Mouse (Mus musculus) kidney, postnatal 25 days (tissue): Measurements from ENCODE around the gene Olfr1223.
"Not testable (repeated sequence)": the region's sequence is repeated elsewhere in the genome, so short reads cannot be mapped to it uniquely, and the experiment has no call there.

Experiments used
- DNase-seq, 2 experiments: peaks; one replicate each; pipeline ENCODE4 v3.0.0; 2021; ENCODE audit warnings: mixed read lengths in 2 of 2

The Olfr1223 gene

GRCm38 (mm10) chr2:89151460-89151859 lies at the start of gene Olfr1223:
Gene Olfr1223, minus strand, starts transcription at chr2:89151560.
- no peak for DNase-seq

- DNase-seq = no peak
Observed at GRCm38 (mm10) chr2:89199948-89200347, 48.6 kb upstream of the Olfr1223 start, which contains the start of gene Olfr1226. Gene Olfr1226, minus strand, starts transcription at chr2:89200048.

GRCm38 (mm10) chr2:89196325-89196982 lies 45.1 kb upstream of the Olfr1223 start:
- DNase-seq = no peak

GRCm38 (mm10) chr2:89174569-89174968 lies 23.2 kb upstream of the Olfr1223 start, which contains the start of gene Olfr1225:
Gene Olfr1225, minus strand, starts transcription at chr2:89174669.
- DNase-seq = no peak

GRCm38 (mm10) chr2:89164711-89165110 lies 13.4 kb upstream of the Olfr1223 start:
- not testable (repeated sequence) for DNase-seq

GRCm38 (mm10) chr2:89163991-89164390 lies 12.6 kb upstream of the Olfr1223 start, which contains the start of gene Olfr1224-ps1:
Gene Olfr1224-ps1, minus strand, starts transcription at chr2:89164091.
- DNase-seq = not testable (repeated sequence)

- DNase-seq = no peak
Observed at GRCm38 (mm10) chr2:89132954-89133353, 18.4 kb downstream of the Olfr1223 start, which contains the start of gene Olfr1222. Gene Olfr1222, minus strand, starts transcription at chr2:89133054.

- no peak for DNase-seq
Observed at GRCm38 (mm10) chr2:89117183-89117582, 34.2 kb downstream of the Olfr1223 start, which contains the start of gene Olfr1221. Gene Olfr1221, minus strand, starts transcription at chr2:89117283.

- DNase-seq = no peak
Observed at GRCm38 (mm10) chr2:89106735-89107134, 44.6 kb downstream of the Olfr1223 start, which contains the start of gene Olfr1220. Gene Olfr1220, minus strand, starts transcription at chr2:89106835.

GRCm38 (mm10) chr2:89105651-89106050 lies 45.7 kb downstream of the Olfr1223 start:
- DNase-seq = no peak

- DNase-seq = no peak
Observed at GRCm38 (mm10) chr2:89093848-89094247, 57.5 kb downstream of the Olfr1223 start.
